Mouse (Mus musculus) kidney, adult 11 months (tissue): Measurements from ENCODE around the gene Cdc42ep2.
"Not testable (repeated sequence)": the region's sequence is repeated elsewhere in the genome, so short reads cannot be mapped to it uniquely, and the experiment has no call there.

ENCODE experiments used
- DNase-seq: peaks from one replicate; pipeline ENCODE4 v3.0.0; 2022

The Cdc42ep2 gene

DNA sequence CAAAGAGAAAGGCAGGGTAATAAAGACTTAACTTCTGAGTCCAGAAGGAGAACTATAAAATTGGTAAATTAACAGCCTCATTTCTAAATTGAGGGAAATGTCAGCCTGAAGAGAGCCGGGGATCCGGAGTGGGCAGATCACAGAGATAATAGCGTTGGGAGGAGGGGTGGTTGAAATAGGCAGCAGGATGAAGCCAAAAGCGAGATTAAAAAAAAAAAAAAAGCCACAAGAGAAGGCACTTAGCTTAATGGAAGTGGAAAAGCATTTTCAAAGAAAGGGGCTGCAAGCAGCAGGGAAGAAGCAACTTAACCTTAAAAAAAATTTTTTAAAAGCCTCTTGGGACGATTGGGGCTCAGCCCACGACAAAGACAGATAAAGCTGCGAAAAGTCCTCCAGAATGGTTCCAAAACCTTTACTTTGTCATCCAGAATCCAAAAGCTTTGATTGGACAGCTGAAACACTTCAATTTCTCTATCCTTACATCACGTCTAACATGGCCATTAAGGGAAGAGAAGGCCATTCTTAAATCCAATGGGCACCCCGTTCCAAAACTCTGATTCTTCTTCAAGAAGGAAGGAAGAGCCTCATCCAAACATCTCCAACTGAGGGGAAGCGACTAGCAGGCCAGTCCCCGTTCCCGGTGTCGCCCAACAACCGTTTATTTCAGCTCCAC is 13.1 kb downstream of the Cdc42ep2 start:
- no peak for DNase-seq

DNA sequence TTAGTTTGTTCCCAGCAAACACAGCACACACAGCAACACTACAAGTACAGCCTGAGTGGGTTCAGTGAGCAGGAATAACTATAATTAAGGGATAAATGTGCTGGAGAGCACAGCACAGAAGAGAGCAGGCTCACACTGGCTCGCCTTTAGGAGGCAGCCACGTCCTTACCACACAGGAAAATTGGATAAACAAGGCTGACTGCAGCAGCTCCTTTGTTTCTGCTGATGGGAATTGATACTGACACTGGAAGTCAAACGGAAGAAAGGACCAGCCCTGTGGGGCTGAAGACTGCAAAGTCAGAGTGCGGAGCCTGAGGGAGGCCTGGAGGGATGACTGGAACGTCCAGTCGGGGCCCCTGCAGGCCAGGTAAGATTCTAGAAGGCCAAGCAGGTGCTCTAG is 14.4 kb downstream of the Cdc42ep2 start:
- DNase-seq = no peak

DNA sequence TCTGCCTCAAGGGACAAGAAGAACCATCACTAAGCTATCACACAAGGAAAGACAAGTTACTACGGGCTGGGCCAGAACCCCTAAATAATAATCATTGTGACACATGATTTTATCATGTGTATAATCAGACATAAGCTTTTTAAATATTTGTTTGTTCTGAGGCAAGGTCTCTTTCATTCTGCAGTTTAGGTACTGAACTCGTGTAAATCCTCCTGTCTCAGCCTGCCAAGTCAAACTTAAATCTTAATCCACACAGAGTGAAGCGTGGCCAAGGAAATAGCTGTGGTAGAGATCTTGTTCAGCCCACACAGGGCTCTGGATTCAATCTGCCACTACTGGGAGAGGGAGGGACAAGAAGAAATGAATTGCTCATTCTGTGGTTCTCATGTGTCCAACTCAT is 17.3 kb downstream of the Cdc42ep2 start:
- DNase-seq = no peak

DNA sequence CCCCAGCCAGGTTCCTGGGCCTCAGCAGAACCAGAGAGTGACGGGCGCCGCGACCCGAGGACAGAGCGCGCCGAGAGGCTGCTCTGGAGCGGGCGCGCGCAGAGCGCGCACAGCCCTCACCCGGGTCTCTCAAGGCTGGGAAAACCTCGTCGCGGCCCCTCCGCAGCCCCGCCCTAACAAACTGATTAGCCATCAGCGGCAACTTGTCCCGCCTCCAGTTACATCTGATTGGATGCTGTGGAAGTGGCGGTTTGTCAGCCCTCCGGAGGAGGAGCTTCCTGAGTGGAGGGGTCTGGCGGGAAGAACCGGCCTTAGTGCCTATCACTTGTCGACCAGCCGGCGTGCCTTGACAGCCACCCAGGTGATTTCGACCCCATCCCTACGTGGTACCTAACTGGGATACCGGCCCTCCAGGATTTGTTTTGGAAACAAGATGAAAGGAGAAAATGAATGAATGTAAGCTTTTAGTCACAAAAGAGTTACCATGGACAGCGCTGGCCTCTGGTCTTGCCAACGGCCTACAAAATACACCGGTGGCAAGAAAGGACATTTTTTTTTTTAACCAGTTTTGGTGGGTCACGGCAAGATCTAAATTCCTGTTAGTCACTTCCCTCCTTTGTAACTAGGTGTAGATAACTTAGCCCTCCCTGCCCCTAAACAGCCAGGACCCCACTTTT is 30.5 kb downstream of the Cdc42ep2 start, which contains the start of gene Tigd3:
Gene Tigd3, minus strand, starts transcription at position 148 of the 677 bp plus-strand sequence.
- DNase-seq = peak; percentile 92

DNA sequence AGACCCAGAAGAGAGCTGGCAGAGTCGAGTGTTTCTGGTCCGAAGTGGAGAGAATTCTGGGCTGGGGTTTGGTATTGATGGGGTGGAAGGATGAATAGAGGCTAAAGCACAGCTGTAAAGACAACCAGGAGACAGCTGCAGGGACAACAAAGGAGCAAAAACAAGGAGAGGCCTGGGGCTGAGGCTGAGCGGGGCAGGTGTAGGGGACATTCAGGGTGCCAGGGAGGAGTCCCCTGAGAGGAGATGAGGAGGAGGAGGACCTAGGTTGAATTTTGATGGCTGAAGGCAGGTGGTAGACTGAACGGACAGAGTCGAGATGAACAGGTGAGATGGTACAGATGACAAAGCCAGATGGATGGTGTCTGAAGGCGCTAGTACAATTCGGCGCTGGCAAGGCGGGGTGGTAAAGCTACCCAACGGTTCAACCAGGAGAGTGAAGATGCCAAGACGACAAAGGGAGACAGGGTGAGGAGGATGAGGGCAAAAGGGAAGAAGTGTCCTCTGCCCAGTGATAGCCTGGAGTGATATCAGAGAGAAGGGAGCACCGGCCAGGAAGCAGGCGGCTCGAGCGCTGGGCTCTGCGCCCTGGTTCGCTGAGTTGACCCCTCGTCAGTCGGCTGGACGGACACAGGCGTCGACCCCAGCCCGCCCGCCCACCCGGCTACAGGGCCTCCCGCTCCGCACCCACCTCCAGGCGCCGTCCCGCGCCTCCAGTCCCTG is 31.2 kb downstream of the Cdc42ep2 start:
- no peak for DNase-seq

DNA sequence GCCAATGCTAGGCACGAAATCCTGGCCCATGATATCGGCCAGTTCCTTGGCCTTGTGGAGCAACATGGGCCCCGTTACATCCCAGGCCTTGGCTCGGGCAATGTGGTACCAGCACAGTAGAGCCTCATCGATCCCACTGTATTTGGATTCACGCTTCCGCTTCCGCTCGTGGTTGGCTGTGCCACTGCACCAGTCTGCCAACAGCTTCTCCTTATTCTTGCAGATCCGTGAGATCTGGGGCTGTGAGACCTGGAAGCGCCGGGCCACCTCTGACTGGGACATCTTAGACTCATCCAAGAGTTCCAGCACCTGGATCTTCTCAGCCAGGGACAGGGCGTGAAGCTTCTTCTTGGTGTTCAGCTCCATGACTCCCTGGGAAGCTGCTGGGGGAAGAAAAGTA is 31.9 kb downstream of the Cdc42ep2 start:
- DNase-seq = no peak

DNA sequence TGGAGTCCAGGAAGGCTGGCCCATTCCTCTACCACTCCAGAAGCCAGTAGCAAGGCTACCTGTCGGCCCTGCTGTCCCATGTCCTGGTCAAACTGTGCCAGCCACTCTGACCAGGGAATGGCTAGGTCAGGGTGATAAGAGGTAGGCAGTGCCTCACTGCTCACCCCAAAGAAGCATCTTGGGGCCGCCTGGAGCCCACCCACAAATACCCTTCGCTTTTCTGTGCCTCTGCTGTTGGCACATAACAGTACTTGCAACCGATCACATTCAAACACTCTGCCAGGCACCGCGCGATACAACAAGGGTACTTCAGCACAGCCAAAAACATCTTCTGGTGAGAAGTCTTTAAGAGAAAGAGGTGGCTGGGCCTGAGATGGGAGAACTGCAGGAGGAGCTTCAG is 32.4 kb downstream of the Cdc42ep2 start:
- DNase-seq = no peak

DNA sequence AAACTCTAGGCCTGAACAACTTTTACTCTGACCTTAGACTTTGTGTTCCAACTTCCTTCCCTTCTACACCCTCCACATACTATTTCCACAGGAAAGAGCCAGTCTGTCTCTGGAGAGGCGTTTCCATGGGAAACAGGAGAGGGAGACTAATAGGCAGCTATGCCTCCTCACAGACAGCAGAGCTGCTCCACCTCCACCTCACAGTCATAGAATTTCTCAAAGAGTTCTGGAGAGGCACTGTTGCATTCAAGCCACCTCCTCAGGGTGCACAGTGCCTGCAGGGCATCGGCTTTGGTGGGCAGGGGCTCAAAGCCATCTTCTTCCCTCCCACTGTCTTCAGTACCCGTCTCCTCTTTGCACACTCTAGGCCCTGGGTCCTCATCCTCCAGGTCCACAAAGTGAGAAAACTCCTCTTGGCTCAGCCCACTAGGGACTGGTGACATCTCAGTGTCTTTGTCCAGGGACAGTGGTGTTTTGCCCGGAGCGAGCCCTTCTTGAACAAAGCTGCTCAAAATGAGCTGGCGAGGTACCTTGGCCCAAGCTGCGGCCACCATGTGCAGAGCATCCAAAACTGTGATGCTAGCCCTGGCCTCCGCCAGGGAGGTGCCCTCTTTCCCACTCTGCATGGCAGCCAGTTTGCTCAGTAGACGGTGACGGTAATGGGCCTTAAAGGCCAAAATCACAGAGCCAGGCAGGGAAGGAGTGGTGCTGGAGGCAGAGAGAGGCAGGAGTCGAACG is 32.9 kb downstream of the Cdc42ep2 start:
- DNase-seq = no peak

DNA sequence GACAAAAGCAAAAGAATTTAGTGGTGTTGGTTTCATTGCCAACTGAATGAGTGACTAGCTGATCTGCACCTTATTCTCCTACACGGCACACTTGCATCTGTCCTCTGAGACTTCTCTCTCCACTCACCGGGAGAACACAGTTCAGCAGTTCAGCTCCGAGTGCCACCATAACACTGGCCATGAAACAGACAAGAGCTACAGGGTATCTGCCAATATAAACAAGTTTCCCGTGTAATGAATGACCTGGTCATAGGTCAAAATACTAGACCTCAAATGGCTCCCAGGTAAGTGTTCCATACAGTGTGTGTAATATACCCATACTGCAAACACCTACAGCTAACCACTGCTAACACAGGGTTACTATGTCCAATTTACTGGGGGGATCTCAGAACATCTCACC is 35.4 kb downstream of the Cdc42ep2 start:
- no peak for DNase-seq

DNA sequence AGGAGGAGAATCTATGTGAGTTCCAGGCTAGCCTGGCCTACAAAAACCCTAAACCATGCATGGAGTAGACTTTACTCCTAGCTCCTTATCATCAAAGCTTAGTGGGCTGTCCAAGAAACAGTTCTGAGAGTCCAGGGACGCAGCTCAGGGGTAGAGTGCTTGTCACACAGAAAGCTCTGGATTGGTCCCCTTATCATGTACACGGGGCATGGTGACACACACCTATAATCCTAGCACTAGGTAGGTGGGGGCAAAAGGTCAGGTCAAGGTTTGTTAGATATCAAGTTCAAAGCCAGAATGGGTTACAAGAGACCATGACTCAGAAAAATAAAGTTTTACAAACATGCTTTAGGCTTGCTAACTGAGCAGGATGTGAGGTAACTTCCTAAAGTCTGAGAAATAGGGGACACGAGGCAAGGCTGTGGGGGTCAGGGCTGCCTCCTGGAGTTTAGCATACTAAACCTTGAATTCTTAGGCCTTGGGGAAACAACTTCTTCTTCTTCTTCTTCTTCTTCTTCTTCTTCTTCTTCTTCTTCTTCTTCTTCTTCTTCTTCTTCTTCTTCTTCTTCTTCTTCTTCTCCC is 37.3 kb downstream of the Cdc42ep2 start:
- DNase-seq = no peak

DNA sequence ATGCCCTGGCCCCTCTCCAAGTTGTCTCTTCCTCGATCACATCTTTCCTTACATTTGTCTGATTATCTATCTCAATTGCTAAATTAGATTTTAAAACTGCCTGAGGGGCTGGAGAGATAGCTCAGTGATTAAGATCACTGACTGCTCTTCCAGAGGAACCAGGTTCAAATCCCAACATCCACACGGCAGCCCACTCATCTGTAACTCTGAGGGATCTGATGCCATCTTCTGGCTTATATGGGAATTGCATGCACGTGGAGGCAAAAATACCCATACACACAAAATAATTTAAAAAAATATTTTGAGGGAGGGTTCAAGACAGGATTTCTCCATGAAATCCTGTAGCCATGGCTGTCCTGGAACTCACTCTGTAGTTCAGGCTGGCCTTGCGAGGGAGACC is 38.8 kb downstream of the Cdc42ep2 start:
- no peak for DNase-seq

DNA sequence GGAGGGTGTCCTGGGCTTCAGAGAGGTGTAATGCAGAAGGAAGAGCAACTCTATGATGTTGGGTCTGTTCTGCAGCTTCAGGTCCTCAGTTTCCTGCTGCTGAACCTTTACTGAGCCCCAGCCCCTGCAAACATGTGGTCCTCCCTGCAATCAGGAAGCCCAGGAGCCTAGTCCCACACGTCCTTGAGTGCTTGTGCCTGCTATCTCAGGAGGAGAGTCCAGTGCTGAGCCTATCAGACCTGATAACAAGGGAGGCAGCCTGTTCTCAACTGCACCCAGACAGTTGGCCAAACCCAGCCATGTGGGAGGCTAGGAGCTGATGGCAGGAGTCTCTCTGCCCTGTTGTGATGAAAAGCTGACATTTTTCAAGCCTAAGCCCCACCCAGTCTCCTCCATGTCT is 40.7 kb downstream of the Cdc42ep2 start:
- no peak for DNase-seq

DNA sequence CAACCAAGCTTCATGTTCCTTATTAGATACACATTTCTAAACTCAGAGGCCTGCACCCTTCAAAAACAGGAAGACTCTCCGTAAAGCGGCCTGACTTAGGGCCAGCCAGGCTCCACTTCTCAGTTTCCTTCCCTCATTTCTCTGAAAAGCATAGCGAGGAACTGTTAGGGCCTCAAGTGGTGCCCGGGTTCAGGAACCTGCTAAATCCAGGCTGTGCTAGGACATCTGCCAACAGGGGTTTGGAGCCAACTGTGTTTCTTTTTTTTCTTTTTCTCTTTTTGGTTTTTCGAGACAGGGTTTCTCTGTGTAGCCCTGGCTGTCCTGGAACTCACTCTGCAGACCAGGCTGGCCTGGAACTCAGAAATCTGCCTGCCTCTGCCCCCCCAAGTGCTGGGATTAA is 42.5 kb downstream of the Cdc42ep2 start:
- DNase-seq = not testable (repeated sequence)

DNA sequence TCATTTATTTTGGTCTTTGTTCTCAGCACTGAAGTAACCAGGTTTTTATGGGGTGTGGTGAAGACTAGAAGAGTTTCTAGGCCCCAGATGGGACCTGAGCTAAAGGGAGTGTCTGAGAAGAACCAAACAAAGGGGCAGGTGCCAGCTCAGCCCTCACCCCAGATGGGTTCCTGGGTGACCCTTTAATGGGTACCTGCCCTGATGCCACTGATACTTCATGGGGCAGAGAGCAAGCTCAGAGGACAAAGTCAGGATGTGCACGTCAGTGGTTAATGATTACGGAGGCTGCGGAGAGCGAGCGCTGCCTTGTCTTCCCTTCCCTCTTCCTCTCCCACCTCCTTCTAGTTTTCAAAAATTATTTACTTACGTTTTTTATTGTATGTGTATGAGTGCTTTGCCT is 43.5 kb downstream of the Cdc42ep2 start:
- DNase-seq = peak; percentile 73

DNA sequence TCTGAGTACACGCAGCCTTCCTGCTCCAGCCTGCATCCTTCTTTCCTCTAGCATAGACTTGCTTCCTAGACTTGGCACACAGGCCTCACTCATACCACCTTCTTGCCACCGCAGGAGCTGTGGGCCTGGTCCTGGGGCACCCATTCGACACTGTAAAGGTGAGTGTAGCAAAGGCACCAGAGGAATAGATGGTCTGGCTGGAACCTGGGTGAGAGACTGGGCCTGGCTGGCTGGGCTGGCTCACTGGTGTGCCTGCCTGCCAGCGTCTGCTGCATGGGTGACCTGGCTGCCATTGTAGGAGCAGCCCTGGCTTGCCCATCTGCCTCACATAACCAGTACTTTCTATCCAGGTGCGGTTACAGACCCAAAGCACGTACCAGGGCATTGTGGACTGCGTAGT is 44.9 kb downstream of the Cdc42ep2 start:
- no peak for DNase-seq

DNA sequence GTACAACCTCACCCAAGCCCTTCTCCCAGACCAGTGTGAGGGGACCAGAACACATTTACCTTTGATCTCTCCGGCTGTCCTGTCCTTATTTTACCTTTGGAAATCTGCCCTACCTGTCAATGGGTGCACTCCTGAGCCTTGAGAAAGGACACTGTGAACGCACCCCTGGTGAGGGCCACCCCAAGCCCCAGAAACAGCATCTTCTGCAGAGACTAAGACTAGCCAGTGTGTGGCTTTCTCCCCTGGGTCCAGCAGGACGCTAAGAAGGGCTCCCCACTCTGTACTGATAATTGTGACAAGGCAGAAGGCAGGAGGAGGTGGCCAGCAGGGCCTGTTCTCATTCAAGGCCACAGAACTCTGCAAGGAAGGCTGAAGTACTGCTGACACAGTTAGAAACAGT is 45.7 kb downstream of the Cdc42ep2 start:
- DNase-seq = no peak

DNA sequence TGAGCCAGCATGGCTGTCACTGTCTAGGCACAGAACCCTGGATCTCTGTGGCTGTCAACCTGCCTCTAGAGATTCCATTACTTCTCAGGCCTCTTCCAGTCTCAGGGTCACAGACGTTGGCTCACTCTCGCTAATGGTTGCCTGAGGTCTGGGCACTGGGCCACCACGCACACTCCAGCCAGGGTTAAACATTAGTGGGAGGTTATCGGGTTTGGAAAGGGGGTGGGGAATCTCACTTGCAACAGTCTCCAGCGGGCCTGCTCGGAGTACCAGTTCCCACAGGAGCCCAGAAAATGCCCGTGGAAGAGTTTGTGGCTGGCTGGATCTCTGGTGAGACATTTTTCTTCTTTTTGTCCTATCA is 46.3 kb downstream of the Cdc42ep2 start:
- peak; percentile 94 for DNase-seq

DNA sequence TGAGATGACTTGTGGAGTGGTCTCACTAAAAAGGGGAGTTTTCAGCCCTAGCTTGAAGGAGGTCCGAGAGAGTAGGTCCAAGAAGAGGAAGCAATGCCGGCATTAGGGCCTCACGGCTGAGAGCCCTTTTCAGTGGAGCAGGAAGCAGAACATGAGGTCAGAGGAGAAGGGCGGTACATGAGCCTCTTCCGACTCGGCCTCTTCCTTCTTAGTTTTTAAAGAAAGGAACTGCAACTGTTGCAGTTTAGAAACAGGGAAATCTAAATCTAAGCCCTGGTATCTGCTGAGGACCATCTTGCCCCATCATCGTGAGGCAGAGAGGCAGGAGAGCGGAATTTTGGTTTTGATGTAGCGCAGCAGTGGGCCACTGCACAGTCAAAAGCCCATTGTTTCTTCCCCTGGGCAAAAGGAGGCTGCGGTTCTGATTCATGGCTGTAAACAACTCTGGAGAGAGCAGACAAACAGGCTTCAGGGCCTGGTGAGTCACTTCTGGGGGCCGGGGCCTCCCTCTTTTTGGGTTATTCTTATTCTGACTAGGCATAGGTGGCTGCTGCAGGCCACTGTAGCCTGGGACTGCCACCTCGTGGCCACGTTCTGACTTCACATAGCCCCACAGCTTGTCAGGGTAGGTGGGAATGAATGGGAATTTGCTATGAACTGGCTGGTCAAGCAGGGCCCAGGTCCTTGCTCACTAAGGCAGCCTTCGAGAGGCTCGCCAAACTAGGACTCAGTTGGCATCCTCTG is 46.8 kb downstream of the Cdc42ep2 start, which contains the start of gene Slc25a45:
Gene Slc25a45, plus strand, starts transcription at position 191 of the 744 bp plus-strand sequence.
- peak; percentile 48 for DNase-seq

DNA sequence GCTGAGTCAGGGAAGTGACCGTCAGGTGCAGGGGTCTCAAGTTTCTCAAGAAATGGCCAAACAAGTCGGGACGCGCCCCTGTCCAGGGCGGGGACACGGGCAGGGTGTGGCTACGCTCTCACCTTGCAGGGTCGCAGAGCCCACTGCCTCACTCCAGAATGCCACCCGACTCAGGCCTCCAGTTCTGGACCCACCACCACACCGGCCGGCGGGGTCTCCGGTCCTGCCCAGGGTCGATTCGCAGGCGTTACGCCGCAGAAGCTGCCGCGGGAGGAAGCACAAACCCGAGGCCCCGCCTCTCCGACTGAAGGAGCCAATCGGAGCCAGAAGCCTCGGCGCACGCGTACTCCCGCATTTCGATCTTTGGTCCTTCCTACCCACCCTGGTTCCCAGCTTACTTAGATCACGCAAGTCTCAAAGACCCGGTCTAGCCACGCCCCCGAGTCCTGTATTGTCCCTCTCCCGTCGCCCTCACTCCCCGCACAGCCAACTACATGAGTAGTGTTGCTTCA is 49.6 kb downstream of the Cdc42ep2 start, which contains the start of gene Frmd8:
Gene Frmd8, minus strand, starts transcription at position 306 of the 512 bp plus-strand sequence.
- peak; percentile 95 for DNase-seq

DNA sequence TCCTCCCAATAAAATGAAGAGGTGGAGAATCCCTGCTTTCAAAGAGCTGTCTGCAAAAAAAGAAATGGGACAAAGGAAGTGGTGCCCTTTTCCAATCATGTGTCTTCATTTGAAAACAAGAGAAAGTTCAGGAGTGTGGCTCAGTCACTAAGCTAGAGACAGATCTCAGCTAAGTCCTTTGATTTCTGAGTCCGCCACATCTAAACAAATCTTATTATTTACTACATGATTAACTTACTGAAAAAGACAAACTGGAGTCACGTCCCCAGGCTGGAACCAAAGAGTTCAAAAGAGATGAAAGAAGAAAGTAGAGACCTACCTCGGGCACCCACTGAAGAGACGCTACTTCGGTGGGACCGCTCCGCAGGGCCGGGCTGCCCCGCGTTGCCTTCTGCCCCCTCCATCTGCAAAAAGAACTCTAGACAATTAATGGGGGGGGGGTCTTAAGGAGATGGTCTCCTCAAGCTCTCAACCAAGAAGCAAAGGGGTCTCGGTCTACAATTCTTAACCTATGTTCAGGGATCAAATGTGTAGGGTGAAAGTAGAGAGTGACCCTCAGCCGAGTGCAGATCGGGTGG is 50.1 kb downstream of the Cdc42ep2 start:
- DNase-seq = no peak

DNA sequence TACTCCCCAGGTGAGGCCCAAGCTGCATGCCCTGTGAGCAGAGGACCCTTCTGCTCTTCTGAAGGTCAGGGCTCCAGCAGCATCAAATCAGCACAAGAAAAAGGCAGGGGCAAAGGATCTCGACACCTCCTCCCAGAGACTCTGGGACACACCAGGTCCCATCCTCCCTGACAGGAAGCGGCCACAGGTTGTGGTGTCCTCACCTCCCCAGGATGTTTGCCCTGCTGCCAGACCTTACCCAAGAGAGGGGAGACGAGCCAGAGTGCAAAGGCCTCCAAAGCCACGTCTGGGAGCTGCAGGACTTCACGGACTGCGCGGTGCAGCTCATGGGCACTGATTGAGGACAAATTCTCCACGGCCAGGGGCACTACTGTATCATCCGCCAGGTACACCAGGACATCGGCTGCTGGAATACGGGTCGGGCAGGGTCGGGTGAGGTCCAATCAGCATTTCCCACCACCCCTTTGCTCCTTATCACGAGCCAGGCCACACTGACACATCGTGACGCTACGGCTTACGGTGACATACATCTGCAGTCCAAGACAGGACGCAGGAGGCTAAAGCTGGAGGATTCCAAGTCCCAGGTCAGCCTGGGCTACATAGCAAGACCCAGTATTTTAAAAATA is 51.6 kb downstream of the Cdc42ep2 start:
- no peak for DNase-seq
